Mouse (Mus musculus) midbrain, embryonic 12.5 days (tissue): Measurements from ENCODE around the gene Lurap1l. TPM values are rescaled to one million over a fixed set of nuclear protein-coding genes. Genes with fewer than 3 reads are reported as not detected.
A peak's percentile ranks its signal among the peaks of the same experiment; 100 is the strongest.
"Not testable (repeated sequence)": the region's sequence is repeated elsewhere in the genome, so short reads cannot be mapped to it uniquely, and the experiment has no call there.

Source experiments
- ATAC-seq: fragments of 200-750 bp; cut with Nextera tagmentation; 2 replicates; pipeline ENCODE4 v1.8.0; 2017; ENCODE audit warnings: low read depth, moderate TSS enrichment, moderate library complexity; ENCODE audit not compliant: low FRiP score
- H3K27ac ChIP-seq: fragments of 300-500 bp; sonication (generic); replicated peaks from 2 replicates; pipeline ENCODE4 v1.5.1; 2016; ENCODE audit warnings: mild to moderate bottlenecking
- H3K27me3 ChIP-seq: fragments of 300-500 bp; sonication (generic); 2 replicates; pipeline ENCODE4 v1.6.1; 2016; ENCODE audit warnings: mild to moderate bottlenecking
- H3K36me3 ChIP-seq: fragments of 300-500 bp; sonication (generic); 2 replicates; pipeline ENCODE4 v1.6.1; 2016
- H3K4me1 ChIP-seq: fragments of 300-500 bp; sonication (generic); 2 replicates; pipeline ENCODE4 v1.6.1; 2016
- H3K4me2 ChIP-seq: fragments of 300-500 bp; sonication (generic); replicated peaks from 2 replicates; pipeline ENCODE4 v1.6.1; 2016; ENCODE audit warnings: mild to moderate bottlenecking, moderate library complexity
- H3K4me3 ChIP-seq: fragments of 300-500 bp; sonication (generic); 2 replicates; pipeline ENCODE4 v1.5.1; 2016; ENCODE audit warnings: mild to moderate bottlenecking
- H3K9ac ChIP-seq: fragments of 300-500 bp; sonication (generic); replicated peaks from 2 replicates; pipeline ENCODE4 v1.6.1; 2016; ENCODE audit warnings: mild to moderate bottlenecking, moderate library complexity
- H3K9me3 ChIP-seq: fragments of 300-500 bp; sonication (generic); 2 replicates; pipeline ENCODE4 v1.6.1; 2016; ENCODE audit warnings: mild to moderate bottlenecking
- WGBS: fragments of 180-500 bp; shearing (Covaris S2); methylation state at CpG from one replicate; pipeline ENCODE4 v1.1.7; 2016; 5-methylcytosine and 5-hydroxymethylcytosine counted together
- polyA plus RNA-seq: library from polyadenylated mRNA; unstranded; fragments of >200 nt; fragmentation: Nextera tagmentation; extraction: Ambion mirVana; gene quantifications from 2 replicates; pipeline ENCODE4 v1.2.1, GENCODE M21; 2016

Gene Lurap1l
- polyA plus RNA-seq, 1 experiment from 2014 or later, result 5.3 TPM

DNA sequence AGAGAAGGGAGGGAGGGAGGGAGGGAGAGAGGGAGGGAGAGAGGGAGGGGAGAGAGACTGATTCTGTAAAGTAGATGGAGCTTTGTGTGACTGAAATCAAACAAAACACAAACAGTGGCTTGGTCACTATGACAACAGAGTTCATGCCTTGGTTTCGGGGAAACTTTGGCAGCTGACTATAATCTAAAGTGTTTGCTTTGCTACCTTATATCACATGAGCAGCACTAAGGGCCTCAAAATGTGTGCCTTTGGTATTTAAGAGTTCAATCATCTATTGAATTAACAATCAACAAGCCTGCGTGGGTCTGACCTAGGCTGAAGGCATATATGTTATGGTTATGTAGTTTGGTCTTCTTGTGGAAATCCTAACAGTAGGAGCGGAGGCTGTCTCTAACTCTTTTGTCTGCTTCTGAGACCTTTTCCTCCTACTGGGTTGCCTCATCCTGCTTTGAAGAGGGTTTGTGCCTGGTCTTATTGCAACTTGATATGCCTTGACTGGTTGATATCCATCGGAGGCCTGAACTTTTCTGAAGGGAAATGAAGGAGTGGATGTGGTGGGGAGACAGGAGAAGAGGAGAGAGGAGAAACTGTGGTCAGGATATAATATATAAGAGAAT is 15.1 kb upstream of the Lurap1l start:
- H3K27me3 ChIP-seq, result no peaks in the 10 kb centered on the region
- 0 out of 2 replicates have a peak, but pooled peaks cover 4% of the 10 kb centered on the region for H3K4me1 ChIP-seq
- H3K4me2 ChIP-seq, result no peak overlapping the region
- no peak for ATAC-seq
- H3K4me3 ChIP-seq, result no peak overlapping the region
- no peak overlapping the region for H3K9ac ChIP-seq
- no peaks in the 10 kb centered on the region for H3K36me3 ChIP-seq
- H3K27ac ChIP-seq, result no peak overlapping the region
- no peaks in the 10 kb centered on the region for H3K9me3 ChIP-seq
- WGBS, result 50% methylated on average over 4 of the region's 4 CpGs

DNA sequence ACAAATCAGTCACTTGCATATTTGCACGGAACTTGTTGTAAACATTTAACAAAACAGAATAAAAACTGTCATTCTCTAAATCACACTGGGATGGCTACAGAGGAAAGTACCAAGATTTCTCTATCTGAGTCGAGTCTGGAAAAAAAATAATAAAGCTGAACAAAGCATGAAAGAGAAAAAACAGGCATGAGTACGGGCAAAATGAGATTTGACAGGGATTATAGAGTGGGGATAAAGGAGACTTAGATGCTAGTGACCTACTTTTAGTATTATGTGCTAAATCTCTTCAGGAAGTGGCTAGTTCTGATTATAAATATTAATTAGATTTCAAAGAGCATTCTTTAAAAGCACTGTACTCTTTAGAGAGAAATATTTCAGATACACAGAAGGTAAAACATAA is 3.7 kb upstream of the Lurap1l start:
- ATAC-seq, result no peak
- H3K4me1 ChIP-seq, result no peaks in the 10 kb centered on the region
- no peaks in the 10 kb centered on the region for H3K36me3 ChIP-seq
- H3K9me3 ChIP-seq, result no peaks in the 10 kb centered on the region
- H3K27me3 ChIP-seq, result no peaks in the 10 kb centered on the region; the same call in 1 of the 2 replicates
- 48% methylated on average over 3 of the region's 3 CpGs for WGBS
- H3K4me2 ChIP-seq, result no peak overlapping the region
- H3K9ac ChIP-seq, result no peak overlapping the region
- H3K4me3 ChIP-seq, result no peak overlapping the region
- no peak overlapping the region for H3K27ac ChIP-seq

GRCm38 (mm10) chr4:80907973-80908372 is 2.5 kb upstream of the Lurap1l start:
- no peaks in the 10 kb centered on the region for H3K36me3 ChIP-seq
- no peaks in the 10 kb centered on the region for H3K9me3 ChIP-seq
- 80% methylated on average over 5 of the region's 5 CpGs for WGBS
- no peak overlapping the region for H3K27ac ChIP-seq
- H3K9ac ChIP-seq, result no peak overlapping the region
- H3K27me3 ChIP-seq, result no peaks in the 10 kb centered on the region; the same call in 1 of the 2 replicates
- no peaks in the 10 kb centered on the region for H3K4me1 ChIP-seq
- no peak overlapping the region for H3K4me2 ChIP-seq
- no peak overlapping the region for H3K4me3 ChIP-seq
- ATAC-seq, result no peak

- WGBS, result 89% methylated on average over 4 of the region's 4 CpGs
- no peaks in the 10 kb centered on the region for H3K9me3 ChIP-seq
- no peak overlapping the region for H3K4me3 ChIP-seq
- no peak for ATAC-seq
- no peaks in the 10 kb centered on the region for H3K4me1 ChIP-seq
- H3K9ac ChIP-seq, result no peak overlapping the region
- H3K4me2 ChIP-seq, result no peak overlapping the region
- H3K27ac ChIP-seq, result no peak overlapping the region
- no peaks in the 10 kb centered on the region; the same call in 1 of the 2 replicates for H3K27me3 ChIP-seq
- no peaks in the 10 kb centered on the region for H3K36me3 ChIP-seq
These were observed 1.5 kb upstream of the Lurap1l start for GRCm38 (mm10) chr4:80908902-80909301.

GRCm38 (mm10) chr4:80910871-80911701 is 640 bp downstream of the Lurap1l start:
- Histone ChIP-seq H3K4me2 (peak overlapping the region; percentile 71), H3K36me3 (no peaks in the 10 kb centered on the region), H3K9me3 (no peaks in the 10 kb centered on the region), H3K27me3 (no peaks in the 10 kb centered on the region; the same call in 1 of the 2 replicates), H3K27ac (peak overlapping the region; percentile 94), H3K4me3 (peak overlapping the region; percentile 72), H3K4me1 (no peaks in the 10 kb centered on the region), H3K9ac (peak overlapping the region; percentile 68)
- peak; percentile 86 for ATAC-seq
- WGBS, result 1% methylated on average over 54 of the region's 58 CpGs

GRCm38 (mm10) chr4:80911706-80912540 is 1.5 kb downstream of the Lurap1l start:
- peak; percentile 94 for ATAC-seq
- peak overlapping the region; percentile 72 for H3K4me3 ChIP-seq

DNA sequence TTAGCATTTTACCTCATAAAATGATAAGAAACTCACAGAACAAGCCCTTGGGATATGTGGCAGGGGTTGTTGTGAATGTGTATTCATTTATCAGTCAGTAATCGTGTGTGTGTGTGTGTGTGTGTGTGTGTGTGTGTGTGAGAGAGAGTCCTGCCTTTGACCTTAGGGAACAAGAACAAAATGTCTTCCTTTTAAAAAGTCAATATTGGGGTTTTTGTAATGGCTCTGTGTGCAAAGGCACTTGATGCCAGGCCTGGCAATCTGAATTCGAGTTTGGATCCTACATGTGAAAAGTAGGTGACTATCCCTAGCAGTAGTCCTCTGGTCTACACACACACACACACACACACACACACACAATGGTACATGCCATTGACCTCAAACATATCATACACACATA is 4.8 kb downstream of the Lurap1l start:
- no peaks in the 10 kb centered on the region for H3K27me3 ChIP-seq
- no peak overlapping the region for H3K4me3 ChIP-seq
- H3K36me3 ChIP-seq, result no peaks in the 10 kb centered on the region
- H3K9me3 ChIP-seq, result no peaks in the 10 kb centered on the region
- no peak for ATAC-seq
- H3K4me1 ChIP-seq, result no peaks in the 10 kb centered on the region
- 81% methylated on average over 2 of the region's 2 CpGs for WGBS
- H3K27ac ChIP-seq, result no peak overlapping the region
- no peak overlapping the region for H3K4me2 ChIP-seq
- H3K9ac ChIP-seq, result no peak overlapping the region

More at GRCm38 (mm10) chr4:80911706-80912540, 1.5 kb downstream of the Lurap1l start:
- peak overlapping the region; percentile 94 for H3K27ac ChIP-seq
- no peaks in the 10 kb centered on the region for H3K36me3 ChIP-seq
- peak overlapping the region; percentile 71 for H3K4me2 ChIP-seq
- H3K9ac ChIP-seq, result peak overlapping the region; percentile 68
- no peaks in the 10 kb centered on the region for H3K4me1 ChIP-seq
- no peaks in the 10 kb centered on the region; the same call in 1 of the 2 replicates for H3K27me3 ChIP-seq
- under 1% methylated on average over 23 of the region's 27 CpGs for WGBS
- no peaks in the 10 kb centered on the region for H3K9me3 ChIP-seq

DNA sequence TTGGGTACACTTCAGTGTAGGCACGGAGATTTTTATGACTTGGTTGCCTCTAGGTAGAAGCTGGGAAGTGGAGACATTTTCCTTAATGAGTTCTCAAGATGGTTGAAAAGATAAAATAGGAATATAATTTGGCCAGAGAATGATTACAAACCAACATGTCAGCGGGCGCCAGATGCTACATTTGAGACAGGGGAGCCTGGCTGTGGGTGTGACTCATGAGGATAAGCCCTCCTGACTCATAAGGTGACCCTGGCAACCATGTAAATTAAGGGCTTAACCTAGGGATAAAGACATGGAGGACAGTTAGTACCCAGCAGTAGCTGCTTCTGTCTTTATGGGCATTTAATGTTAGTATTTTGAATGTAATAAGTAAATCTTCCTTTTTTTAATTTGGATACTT is 6.2 kb downstream of the Lurap1l start:
- no peaks in the 10 kb centered on the region for H3K27me3 ChIP-seq
- no peak for ATAC-seq
- 59% methylated on average over 3 of the region's 3 CpGs for WGBS
- no peaks in the 10 kb centered on the region for H3K4me1 ChIP-seq
- H3K9me3 ChIP-seq, result no peaks in the 10 kb centered on the region
- no peak overlapping the region for H3K27ac ChIP-seq
- no peaks in the 10 kb centered on the region for H3K36me3 ChIP-seq
- no peak overlapping the region for H3K9ac ChIP-seq
- no peak overlapping the region for H3K4me3 ChIP-seq
- H3K4me2 ChIP-seq, result no peak overlapping the region

DNA sequence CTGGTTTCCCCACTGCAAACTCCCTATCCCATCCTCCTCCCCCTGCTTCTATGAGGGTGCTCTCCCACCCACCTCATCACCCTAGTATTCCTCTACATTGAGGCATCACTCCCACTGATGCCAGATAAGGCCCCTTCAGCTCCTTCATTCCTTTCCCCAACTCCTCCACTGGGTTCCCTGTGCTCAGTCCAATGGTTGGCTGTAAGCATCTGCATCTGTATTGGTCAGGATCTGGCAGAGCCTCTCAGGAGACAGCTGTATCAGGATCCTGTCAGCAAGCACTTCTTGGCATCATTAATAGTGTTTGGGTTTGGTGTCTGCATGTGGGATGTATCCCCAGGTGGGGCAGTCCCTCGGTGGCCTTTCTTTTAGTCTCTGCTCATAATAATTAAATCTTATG is 6.7 kb downstream of the Lurap1l start:
- not testable (repeated sequence) for H3K4me2 ChIP-seq, H3K9me3 ChIP-seq, H3K4me1 ChIP-seq, H3K9ac ChIP-seq, H3K27ac ChIP-seq, H3K4me3 ChIP-seq, H3K27me3 ChIP-seq, H3K36me3 ChIP-seq, ATAC-seq
- WGBS, result 76% methylated on average over 1 of the region's 1 CpGs

- Histone ChIP-seq H3K27me3 (no peaks in the 10 kb centered on the region), H3K36me3 (no peaks in the 10 kb centered on the region), H3K27ac (no peak overlapping the region), H3K4me1 (no peaks in the 10 kb centered on the region), H3K4me2 (no peak overlapping the region), H3K4me3 (no peak overlapping the region), H3K9ac (no peak overlapping the region), H3K9me3 (no peaks in the 10 kb centered on the region)
- 81% methylated on average over 3 of the region's 3 CpGs for WGBS
- ATAC-seq, result no peak
These were observed 7.4 kb downstream of the Lurap1l start for GRCm38 (mm10) chr4:80917812-80918211.

GRCm38 (mm10) chr4:80918526-80919129 is 8.2 kb downstream of the Lurap1l start:
- Histone ChIP-seq H3K9me3 (no peaks in the 10 kb centered on the region), H3K27me3 (no peaks in the 10 kb centered on the region), H3K36me3 (no peaks in the 10 kb centered on the region), H3K9ac (no peak overlapping the region), H3K4me2 (no peak overlapping the region), H3K4me3 (no peak overlapping the region), H3K27ac (no peak overlapping the region), H3K4me1 (no peaks in the 10 kb centered on the region)
- ATAC-seq, result no peak
- 74% methylated on average over 3 of the region's 3 CpGs for WGBS
